Mouse (Mus musculus): ENCODE results near the gene Mettl7b. TPM values are rescaled to one million over a fixed set of nuclear protein-coding genes. Genes with fewer than 3 reads are reported as not detected.

The Mettl7b gene
- total RNA-seq, 1 experiment: 0.58 TPM

GRCm38 (mm10) chr10:128921251-128921650 is 39.5 kb downstream of the Mettl7b start:
- TF ChIP-seq CHD2 (IDR thresholded peaks at IDR 0.05; ENCODE audit: low read depth, low read length) (no peak), HCFC1 (IDR thresholded peaks at IDR 0.05; ENCODE audit: borderline replicate concordance, insufficient read depth, low read length) (no peak), MAFK (IDR thresholded peaks at IDR 0.05; ENCODE audit: insufficient read depth, low read depth, low read length) (no peak), ZC3H11A (IDR thresholded peaks at IDR 0.05; ENCODE audit: borderline replicate concordance, low read depth, low read length) (no peak), ZNF384 (IDR thresholded peaks at IDR 0.05; ENCODE audit: low read depth, low read length) (no peak)
- H3K36me3 ChIP-seq (ENCODE audit: control insufficient read depth, insufficient read depth, low read length, poor library complexity, severe bottlenecking): peaks cover 10% of the 10 kb centered on the region
- DNase-seq (ENCODE audit: low read depth, low spot score): no peak
- in situ Hi-C loops (cut with MboI; ENCODE audit: low sequenced_read_pairs in 2 of 2, unreplicated experiment in 2 of 2): no loop called here
- no peak overlapping the region for H3K27ac ChIP-seq (ENCODE audit: insufficient read depth, low read depth, low read length, poor library complexity, severe bottlenecking)
- H3K4me1 ChIP-seq (ENCODE audit: control insufficient read depth in 2 of 2, insufficient read depth in 2 of 2, low read length in 2 of 2, poor library complexity in 1 of 2): peaks cover 0 to 17% of the 10 kb centered on the region in 2 experiments; a peak in 2 of 4 replicates
- H3K9ac ChIP-seq (ENCODE audit: insufficient read depth, low read depth, low read length, poor library complexity, severe bottlenecking): peak overlapping the region; percentile 13; the same call in 1 of the 2 replicates
- H3K9me3 ChIP-seq (ENCODE audit: control insufficient read depth, insufficient read depth, low read depth, low read length): no peaks in the 10 kb centered on the region
- no peak overlapping the region for H3K4me3 ChIP-seq (ENCODE audit: insufficient read depth in 1 of 2, low read depth in 1 of 2, low read length in 2 of 2, poor library complexity in 1 of 2, severe bottlenecking in 1 of 2)

GRCm38 (mm10) chr10:128920736-128921161 is 40.0 kb downstream of the Mettl7b start:
- Histone ChIP-seq H3K4me1 (ENCODE audit: control insufficient read depth in 2 of 2, insufficient read depth in 2 of 2, low read length in 2 of 2, poor library complexity in 1 of 2) (peaks cover 0 to 17% of the 10 kb centered on the region in 2 experiments; a peak in 2 of 4 replicates), H3K4me3 (ENCODE audit: insufficient read depth in 1 of 2, low read depth in 1 of 2, low read length in 2 of 2, poor library complexity in 1 of 2, severe bottlenecking in 1 of 2) (no peak overlapping the region), H3K36me3 (ENCODE audit: control insufficient read depth, insufficient read depth, low read length, poor library complexity, severe bottlenecking) (peaks cover 10% of the 10 kb centered on the region), H3K9ac (ENCODE audit: insufficient read depth, low read depth, low read length, poor library complexity, severe bottlenecking) (no peak overlapping the region; the same call in 1 of the 2 replicates), H3K9me3 (ENCODE audit: control insufficient read depth, insufficient read depth, low read depth, low read length) (no peaks in the 10 kb centered on the region), H3K27ac (ENCODE audit: insufficient read depth, low read depth, low read length, poor library complexity, severe bottlenecking) (no peak overlapping the region)
- in situ Hi-C loops (cut with MboI; ENCODE audit: low sequenced_read_pairs in 2 of 2, unreplicated experiment in 2 of 2): no loop called here
- TF ChIP-seq ZC3H11A (IDR thresholded peaks at IDR 0.05; ENCODE audit: borderline replicate concordance, low read depth, low read length) (no peak), ZNF384 (IDR thresholded peaks at IDR 0.05; ENCODE audit: low read depth, low read length) (no peak), HCFC1 (IDR thresholded peaks at IDR 0.05; ENCODE audit: borderline replicate concordance, insufficient read depth, low read length) (no peak), MAFK (IDR thresholded peaks at IDR 0.05; ENCODE audit: insufficient read depth, low read depth, low read length) (no peak), CHD2 (IDR thresholded peaks at IDR 0.05; ENCODE audit: low read depth, low read length) (no peak)
- no peak for DNase-seq (ENCODE audit: low read depth, low spot score)

GRCm38 (mm10) chr10:128919966-128920365 is 40.8 kb downstream of the Mettl7b start:
- TF ChIP-seq MAFK (IDR thresholded peaks at IDR 0.05; ENCODE audit: insufficient read depth, low read depth, low read length): no peak
- no peak for TF ChIP-seq CHD2 (IDR thresholded peaks at IDR 0.05; ENCODE audit: low read depth, low read length)
- TF ChIP-seq ZC3H11A (IDR thresholded peaks at IDR 0.05; ENCODE audit: borderline replicate concordance, low read depth, low read length): no peak
- no peak for TF ChIP-seq HCFC1 (IDR thresholded peaks at IDR 0.05; ENCODE audit: borderline replicate concordance, insufficient read depth, low read length)
- TF ChIP-seq ZNF384 (IDR thresholded peaks at IDR 0.05; ENCODE audit: low read depth, low read length): no peak

GRCm38 (mm10) chr10:128919203-128919631 is 41.6 kb downstream of the Mettl7b start:
- DNase-seq (ENCODE audit: low read depth, low spot score): no peak
- H3K9ac ChIP-seq (ENCODE audit: insufficient read depth, low read depth, low read length, poor library complexity, severe bottlenecking): no peak overlapping the region

More at GRCm38 (mm10) chr10:128919966-128920365, 40.8 kb downstream of the Mettl7b start:
- in situ Hi-C loops (cut with MboI; ENCODE audit: low sequenced_read_pairs in 2 of 2, unreplicated experiment in 2 of 2): no loop called here
- DNase-seq (ENCODE audit: low read depth, low spot score): no peak
- no peaks in the 10 kb centered on the region for H3K9me3 ChIP-seq (ENCODE audit: control insufficient read depth, insufficient read depth, low read depth, low read length)
- no peak overlapping the region for H3K27ac ChIP-seq (ENCODE audit: insufficient read depth, low read depth, low read length, poor library complexity, severe bottlenecking)
- H3K4me3 ChIP-seq (ENCODE audit: insufficient read depth in 1 of 2, low read depth in 1 of 2, low read length in 2 of 2, poor library complexity in 1 of 2, severe bottlenecking in 1 of 2): no peak overlapping the region
- H3K9ac ChIP-seq (ENCODE audit: insufficient read depth, low read depth, low read length, poor library complexity, severe bottlenecking): no peak overlapping the region
- peaks cover 0 to 17% of the 10 kb centered on the region in 2 experiments; a peak in 2 of 4 replicates for H3K4me1 ChIP-seq (ENCODE audit: control insufficient read depth in 2 of 2, insufficient read depth in 2 of 2, low read length in 2 of 2, poor library complexity in 1 of 2)
- H3K36me3 ChIP-seq (ENCODE audit: control insufficient read depth, insufficient read depth, low read length, poor library complexity, severe bottlenecking): peaks cover 13% of the 10 kb centered on the region

More at GRCm38 (mm10) chr10:128919203-128919631, 41.6 kb downstream of the Mettl7b start:
- in situ Hi-C loops (cut with MboI; ENCODE audit: low sequenced_read_pairs in 2 of 2, unreplicated experiment in 2 of 2): no loop called here
- Histone ChIP-seq H3K36me3 (ENCODE audit: control insufficient read depth, insufficient read depth, low read length, poor library complexity, severe bottlenecking) (peaks cover 16% of the 10 kb centered on the region), H3K9me3 (ENCODE audit: control insufficient read depth, insufficient read depth, low read depth, low read length) (no peaks in the 10 kb centered on the region), H3K27ac (ENCODE audit: insufficient read depth, low read depth, low read length, poor library complexity, severe bottlenecking) (no peak overlapping the region), H3K4me3 (ENCODE audit: insufficient read depth in 1 of 2, low read depth in 1 of 2, low read length in 2 of 2, poor library complexity in 1 of 2, severe bottlenecking in 1 of 2) (no peak overlapping the region), H3K4me1 (ENCODE audit: control insufficient read depth in 2 of 2, insufficient read depth in 2 of 2, low read length in 2 of 2, poor library complexity in 1 of 2) (peaks cover 0 to 17% of the 10 kb centered on the region in 2 experiments; a peak in 2 of 4 replicates)
- no peak for TF ChIP-seq HCFC1 (IDR thresholded peaks at IDR 0.05; ENCODE audit: borderline replicate concordance, insufficient read depth, low read length)
- no peak for TF ChIP-seq ZNF384 (IDR thresholded peaks at IDR 0.05; ENCODE audit: low read depth, low read length)
- TF ChIP-seq CHD2 (IDR thresholded peaks at IDR 0.05; ENCODE audit: low read depth, low read length): no peak
- TF ChIP-seq ZC3H11A (IDR thresholded peaks at IDR 0.05; ENCODE audit: borderline replicate concordance, low read depth, low read length): no peak
- no peak for TF ChIP-seq MAFK (IDR thresholded peaks at IDR 0.05; ENCODE audit: insufficient read depth, low read depth, low read length)
